Mouse (Mus musculus) frontal cortex, postnatal 14 days (tissue): ENCODE data around the gene Snx29.
"Not testable (repeated sequence)": the region's sequence is repeated elsewhere in the genome, so short reads cannot be mapped to it uniquely, and the experiment has no call there.

Source experiments
- DNase-seq, 2 experiments: peaks; one replicate each; pipeline ENCODE4 v3.0.0; 2022; ENCODE audit warnings: low spot score in 2 of 2

Snx29 gene

GRCm38 (mm10) chr16:11494895-11495294, 172.2 kb downstream of the Snx29 start:
- DNase-seq: no peak

GRCm38 (mm10) chr16:11495923-11496616, 173.4 kb downstream of the Snx29 start:
- DNase-seq: no peak

- DNase-seq: no peak
Measured at GRCm38 (mm10) chr16:11496721-11497120, 174.0 kb downstream of the Snx29 start.

- no peak for DNase-seq
Measured at GRCm38 (mm10) chr16:11500061-11500460, 177.4 kb downstream of the Snx29 start.

- no peak for DNase-seq
Measured at GRCm38 (mm10) chr16:11501138-11501537, 178.4 kb downstream of the Snx29 start.

GRCm38 (mm10) chr16:11501611-11502010, 178.9 kb downstream of the Snx29 start:
- no peak for DNase-seq

- no peak for DNase-seq
Measured at GRCm38 (mm10) chr16:11504666-11505491, 182.2 kb downstream of the Snx29 start.

GRCm38 (mm10) chr16:11505492-11506176, 182.9 kb downstream of the Snx29 start:
- no peak for DNase-seq

GRCm38 (mm10) chr16:11507188-11507731, 184.6 kb downstream of the Snx29 start:
- DNase-seq: no peak

GRCm38 (mm10) chr16:11508341-11508740, 185.6 kb downstream of the Snx29 start:
- DNase-seq: no peak

- no peak for DNase-seq
Measured at GRCm38 (mm10) chr16:11510416-11510815, 187.7 kb downstream of the Snx29 start.

- DNase-seq: no peak
Measured at GRCm38 (mm10) chr16:11510854-11511253, 188.1 kb downstream of the Snx29 start.

GRCm38 (mm10) chr16:11511696-11512095, 189.0 kb downstream of the Snx29 start:
- not testable (repeated sequence) for DNase-seq

- no peak for DNase-seq
Measured at GRCm38 (mm10) chr16:11516681-11517080, 194.0 kb downstream of the Snx29 start.

- no peak for DNase-seq
Measured at GRCm38 (mm10) chr16:11517385-11517784, 194.7 kb downstream of the Snx29 start.

- no peak for DNase-seq
Measured at GRCm38 (mm10) chr16:11518803-11519498, 196.2 kb downstream of the Snx29 start.

- no peak for DNase-seq
Measured at GRCm38 (mm10) chr16:11526104-11526786, 203.5 kb downstream of the Snx29 start.

GRCm38 (mm10) chr16:11526996-11527395, 204.3 kb downstream of the Snx29 start:
- DNase-seq: peak; percentile 55 to 60

GRCm38 (mm10) chr16:11530466-11531194, 207.9 kb downstream of the Snx29 start:
- DNase-seq: no peak

GRCm38 (mm10) chr16:11531441-11531840, 208.7 kb downstream of the Snx29 start:
- DNase-seq: no peak
